Mouse (Mus musculus) layer of hippocampus, postnatal 36 days (tissue): ENCODE measurements around the gene Gramd2. TPM values are rescaled to one million over a fixed set of nuclear protein-coding genes. Genes with fewer than 3 reads are reported as not detected.

Experiments
- total RNA-seq, 2 experiments: library from RNA; stranded (reverse); gene quantifications; 2 replicates each; pipeline ENCODE4 v1.2.3; 2021

Gene Gramd2
- total RNA-seq, 2 experiments from 2014 or later: 5.0 to 6.9 TPM

Other genes starting within 250 kb of the Gramd2 start
- 100 to 1,000 TPM; 108 to 111 TPM for gene Arih1, start 193.5 kb upstream of the Gramd2 start, total RNA-seq
- 10 to 100 TPM; 50.9 to 51.6 TPM for gene Hexa, start 140.6 kb upstream of the Gramd2 start, total RNA-seq
- 1 to 10 TPM; 2.1 to 2.7 TPM for gene Tmem202, start 140.3 kb upstream of the Gramd2 start, total RNA-seq
- 10 to 100 TPM; 28.6 to 29.8 TPM for gene Celf6, start 102.2 kb upstream of the Gramd2 start, total RNA-seq
- gene Parp6, start 62.9 kb upstream of the Gramd2 start, total RNA-seq: 100 to 1,000 TPM; 131 to 142 TPM
- gene Pkm, start 23.8 kb upstream of the Gramd2 start, total RNA-seq: 1,000 to 10,000 TPM; 1,284 to 1,365 TPM
- gene Senp8, start 70.6 kb downstream of the Gramd2 start, total RNA-seq: 10 to 100 TPM in 1 of 2 experiments, 1 to 10 TPM in 1; 9.7 to 11.5 TPM
- 10 to 100 TPM; 65.4 to 72.9 TPM for gene Myo9a, start 70.8 kb downstream of the Gramd2 start, total RNA-seq